Mouse (Mus musculus): Measurements from ENCODE around the gene Ntrk2. TPM values are rescaled to one million over a fixed set of nuclear protein-coding genes. Genes with fewer than 3 reads are reported as not detected.

Gene Ntrk2
- polyA plus RNA-seq, 1 experiment, result not detected

DNA sequence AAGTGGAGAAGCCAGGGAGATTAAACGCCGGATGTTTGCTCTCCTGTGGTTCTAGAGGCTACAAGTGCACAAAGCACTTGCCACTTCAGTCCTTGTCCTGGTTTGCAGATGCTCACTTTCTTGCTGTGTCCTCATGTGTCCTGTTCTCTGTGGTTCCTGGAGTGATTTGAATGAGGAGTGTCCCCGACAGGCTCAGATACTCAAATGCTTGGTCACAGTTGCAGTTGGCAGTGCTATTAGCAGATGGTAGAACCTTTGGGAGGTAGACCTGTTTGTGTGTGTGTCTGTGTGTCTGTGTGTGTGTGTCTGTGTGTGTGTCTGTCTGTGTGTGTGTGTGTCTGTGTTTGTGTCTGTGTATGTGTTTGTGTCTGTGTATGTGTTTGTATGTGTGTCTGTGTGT, 160.1 kb downstream of the Ntrk2 start:
- Histone ChIP-seq H3K27ac (ENCODE audit: control insufficient read depth, insufficient read depth, low read depth, low read length, poor library complexity) (no peak overlapping the region), H3K4me3 (replicated peaks; ENCODE audit: control insufficient read depth, low read depth, low read length) (no peak overlapping the region), H3K4me1 (ENCODE audit: control insufficient read depth, insufficient read depth, low read length) (no peaks in the 10 kb centered on the region)
- WGBS, result 87% methylated on average over 3 of the region's 3 CpGs
- no peak for TF ChIP-seq POLR2A (IDR thresholded peaks at IDR 0.05; ENCODE audit: borderline replicate concordance, control insufficient read depth, low read depth, low read length)
- no peak for TF ChIP-seq CTCF (IDR thresholded peaks at IDR 0.05; ENCODE audit: control insufficient read depth, insufficient read depth, low read length)

DNA sequence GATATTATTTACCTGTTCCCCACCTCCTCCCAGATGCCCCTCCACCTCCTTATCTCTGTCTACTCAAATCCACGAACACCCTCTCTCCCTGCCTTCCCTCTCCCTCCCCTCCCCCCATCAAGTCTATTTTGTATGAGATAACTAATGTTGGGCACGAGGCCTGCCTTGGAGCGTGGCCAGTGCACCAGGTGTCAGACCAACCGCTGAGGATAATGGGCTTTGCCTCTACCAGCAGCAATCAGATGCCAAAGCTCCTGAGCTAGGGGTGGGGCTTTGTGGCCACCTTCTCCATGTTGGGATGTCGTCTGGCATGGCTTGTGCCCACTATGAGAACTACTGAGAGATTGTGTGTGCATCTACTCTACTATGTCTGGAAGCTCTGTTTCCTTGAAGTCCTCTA, 161.8 kb downstream of the Ntrk2 start:
- H3K4me1 ChIP-seq (ENCODE audit: control insufficient read depth, insufficient read depth, low read length), result no peaks in the 10 kb centered on the region
- no peak overlapping the region for H3K4me3 ChIP-seq (replicated peaks; ENCODE audit: control insufficient read depth, low read depth, low read length)
- TF ChIP-seq CTCF (IDR thresholded peaks at IDR 0.05; ENCODE audit: control insufficient read depth, insufficient read depth, low read length), result no peak
- no peak for TF ChIP-seq POLR2A (IDR thresholded peaks at IDR 0.05; ENCODE audit: borderline replicate concordance, control insufficient read depth, low read depth, low read length)
- WGBS, result 61% methylated on average over 5 of the region's 5 CpGs
- no peak overlapping the region for H3K27ac ChIP-seq (ENCODE audit: control insufficient read depth, insufficient read depth, low read depth, low read length, poor library complexity)

DNA sequence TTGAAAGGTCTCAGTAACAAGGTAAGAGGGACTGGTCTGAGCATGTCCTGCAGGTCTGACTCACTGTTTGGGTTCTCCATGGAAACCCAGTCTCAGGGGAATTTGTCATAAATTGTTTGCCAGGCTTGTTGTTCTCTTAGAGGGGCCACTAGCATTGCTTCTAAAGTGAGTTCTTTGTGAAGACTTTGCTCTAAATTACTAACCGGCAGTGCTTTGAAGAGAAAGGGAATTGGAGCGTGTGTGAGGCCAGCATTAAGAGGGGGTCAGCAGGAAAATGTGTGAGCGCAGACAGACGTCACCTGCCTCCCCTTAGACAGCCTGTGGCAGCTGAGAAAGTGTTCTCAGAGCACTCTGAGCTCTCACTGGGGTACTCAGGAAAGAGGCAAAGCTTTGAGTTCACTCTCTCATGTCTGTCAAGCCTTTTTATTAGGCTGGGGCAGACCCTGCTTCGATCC, 165.1 kb downstream of the Ntrk2 start:
- no peak overlapping the region for H3K4me3 ChIP-seq (replicated peaks; ENCODE audit: control insufficient read depth, low read depth, low read length)
- H3K4me1 ChIP-seq (ENCODE audit: control insufficient read depth, insufficient read depth, low read length), result no peaks in the 10 kb centered on the region
- no peak overlapping the region for H3K27ac ChIP-seq (ENCODE audit: control insufficient read depth, insufficient read depth, low read depth, low read length, poor library complexity)
- WGBS, result 54% methylated on average over 5 of the region's 5 CpGs
- TF ChIP-seq POLR2A (IDR thresholded peaks at IDR 0.05; ENCODE audit: borderline replicate concordance, control insufficient read depth, low read depth, low read length) (no peak), CTCF (IDR thresholded peaks at IDR 0.05; ENCODE audit: control insufficient read depth, insufficient read depth, low read length) (no peak)

DNA sequence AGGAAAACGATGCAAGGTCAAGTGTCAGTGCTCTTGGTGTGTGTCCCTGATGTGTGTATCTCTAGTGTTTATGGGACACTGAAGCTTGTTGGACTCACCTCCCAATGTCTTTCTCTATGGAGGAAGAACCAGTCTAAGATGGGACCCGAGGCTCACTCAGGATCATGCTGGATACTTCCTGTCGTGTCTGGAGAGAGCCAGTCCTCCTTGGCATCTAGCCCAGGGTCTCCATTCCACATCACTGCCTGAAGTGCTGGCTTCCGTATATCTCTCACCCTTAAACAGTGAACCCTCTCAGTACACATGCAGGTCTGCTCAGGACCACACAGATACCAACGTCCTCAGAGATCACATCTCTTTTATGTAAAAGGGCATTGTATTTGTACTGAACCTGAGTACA, 166.1 kb downstream of the Ntrk2 start:
- H3K27ac ChIP-seq (ENCODE audit: control insufficient read depth, insufficient read depth, low read depth, low read length, poor library complexity), result no peak overlapping the region
- no peak overlapping the region for H3K4me3 ChIP-seq (replicated peaks; ENCODE audit: control insufficient read depth, low read depth, low read length)
- no peaks in the 10 kb centered on the region for H3K4me1 ChIP-seq (ENCODE audit: control insufficient read depth, insufficient read depth, low read length)
- TF ChIP-seq CTCF (IDR thresholded peaks at IDR 0.05; ENCODE audit: control insufficient read depth, insufficient read depth, low read length) (no peak), POLR2A (IDR thresholded peaks at IDR 0.05; ENCODE audit: borderline replicate concordance, control insufficient read depth, low read depth, low read length) (no peak)
- WGBS, result 63% methylated on average over 5 of the region's 5 CpGs

DNA sequence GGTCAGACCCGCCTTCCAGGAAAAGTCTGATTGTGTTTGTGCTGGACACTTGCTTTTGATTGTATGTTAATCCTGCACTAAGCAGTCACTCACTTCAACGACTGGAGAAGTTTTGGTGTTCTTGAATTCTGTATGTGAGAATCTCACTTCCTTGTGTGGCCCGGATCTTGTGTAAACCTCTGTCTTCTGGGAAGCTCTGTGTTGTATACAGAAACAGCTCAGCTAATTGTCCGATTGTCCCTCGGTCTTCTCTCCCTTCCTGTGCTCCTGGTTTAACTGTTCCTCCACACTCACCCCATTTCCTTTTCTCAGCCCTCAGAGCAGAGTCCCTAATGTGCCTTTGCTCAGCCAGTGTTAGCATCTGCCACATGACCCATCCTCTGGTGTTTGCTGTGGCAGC, 190.1 kb downstream of the Ntrk2 start:
- TF ChIP-seq POLR2A (IDR thresholded peaks at IDR 0.05; ENCODE audit: borderline replicate concordance, control insufficient read depth, low read depth, low read length) (no peak), CTCF (IDR thresholded peaks at IDR 0.05; ENCODE audit: control insufficient read depth, insufficient read depth, low read length) (no peak)
- no peak overlapping the region for H3K4me3 ChIP-seq (replicated peaks; ENCODE audit: control insufficient read depth, low read depth, low read length)
- WGBS, result 42% methylated on average over 5 of the region's 5 CpGs
- peak overlapping the region; percentile 4; the same call in 1 of the 2 replicates for H3K27ac ChIP-seq (ENCODE audit: control insufficient read depth, insufficient read depth, low read depth, low read length, poor library complexity)
- no peaks in the 10 kb centered on the region; the same call in 1 of the 2 replicates for H3K4me1 ChIP-seq (ENCODE audit: control insufficient read depth, insufficient read depth, low read length)

DNA sequence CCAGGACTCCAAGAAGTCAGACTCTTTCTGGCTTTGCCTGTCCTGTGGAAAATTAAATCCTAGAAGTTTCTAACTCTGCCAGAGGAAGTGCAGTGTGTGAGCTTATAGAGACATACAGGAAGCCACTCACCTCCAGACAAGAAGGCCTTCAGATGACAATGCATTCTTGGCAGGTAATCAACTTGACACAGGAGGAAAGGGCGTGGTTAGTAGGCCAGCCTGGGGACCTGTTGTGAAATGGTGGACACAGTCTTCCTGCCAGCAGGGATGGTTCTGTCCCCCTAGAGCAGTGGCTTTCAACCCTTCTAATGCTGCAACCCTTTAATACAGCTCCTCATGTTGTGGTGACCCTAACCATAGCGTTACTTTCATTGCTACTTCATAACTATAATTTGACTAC, 191.4 kb downstream of the Ntrk2 start:
- no peaks in the 10 kb centered on the region; the same call in 1 of the 2 replicates for H3K4me1 ChIP-seq (ENCODE audit: control insufficient read depth, insufficient read depth, low read length)
- no peak for TF ChIP-seq POLR2A (IDR thresholded peaks at IDR 0.05; ENCODE audit: borderline replicate concordance, control insufficient read depth, low read depth, low read length)
- 44% methylated on average over 2 of the region's 2 CpGs for WGBS

DNA sequence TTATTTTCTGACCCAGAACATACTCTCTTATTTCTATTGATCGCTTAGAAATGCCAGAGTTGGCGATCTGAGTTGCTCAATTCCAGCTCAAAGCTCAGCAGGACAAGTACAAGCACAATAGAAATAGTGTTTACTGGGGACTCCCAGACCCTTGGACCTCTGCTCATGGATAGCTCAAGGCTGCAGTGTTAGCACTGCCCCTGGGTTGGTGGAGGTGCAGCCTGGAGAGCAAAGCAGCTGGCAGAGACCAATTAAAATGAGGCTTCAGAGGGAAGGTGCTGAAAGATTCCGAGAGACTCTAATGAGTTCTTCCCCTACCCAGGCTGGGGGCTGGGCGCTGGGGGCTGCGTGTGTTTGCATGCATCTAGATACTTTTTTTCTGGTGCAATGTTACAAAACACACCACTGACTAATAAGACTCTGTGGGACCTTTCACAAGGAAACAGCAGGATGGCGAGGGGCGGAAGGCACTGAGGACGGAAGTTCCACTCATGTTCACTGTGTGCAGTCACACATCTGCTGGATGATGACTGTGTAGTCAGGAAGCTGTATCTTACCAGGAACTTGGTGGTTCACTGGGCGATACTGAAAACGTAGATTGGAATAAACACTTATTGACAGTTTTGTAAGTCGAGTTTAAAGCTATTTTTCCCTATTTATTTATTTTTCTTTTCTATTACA, 193.1 kb downstream of the Ntrk2 start:
- WGBS, result 15% methylated on average over 11 of the region's 11 CpGs
- TF ChIP-seq CTCF (IDR thresholded peaks at IDR 0.05; ENCODE audit: control insufficient read depth, insufficient read depth, low read length), result no peak
- TF ChIP-seq POLR2A (IDR thresholded peaks at IDR 0.05; ENCODE audit: borderline replicate concordance, control insufficient read depth, low read depth, low read length), result no peak
- no peak overlapping the region for H3K4me3 ChIP-seq (replicated peaks; ENCODE audit: control insufficient read depth, low read depth, low read length)
- H3K4me1 ChIP-seq (ENCODE audit: control insufficient read depth, insufficient read depth, low read length), result no peaks in the 10 kb centered on the region; the same call in 1 of the 2 replicates
- H3K27ac ChIP-seq (ENCODE audit: control insufficient read depth, insufficient read depth, low read depth, low read length, poor library complexity), result no peak overlapping the region

More for the DNA sequence above, 191.4 kb downstream of the Ntrk2 start:
- H3K27ac ChIP-seq (ENCODE audit: control insufficient read depth, insufficient read depth, low read depth, low read length, poor library complexity), result no peak overlapping the region
- no peak overlapping the region for H3K4me3 ChIP-seq (replicated peaks; ENCODE audit: control insufficient read depth, low read depth, low read length)

DNA sequence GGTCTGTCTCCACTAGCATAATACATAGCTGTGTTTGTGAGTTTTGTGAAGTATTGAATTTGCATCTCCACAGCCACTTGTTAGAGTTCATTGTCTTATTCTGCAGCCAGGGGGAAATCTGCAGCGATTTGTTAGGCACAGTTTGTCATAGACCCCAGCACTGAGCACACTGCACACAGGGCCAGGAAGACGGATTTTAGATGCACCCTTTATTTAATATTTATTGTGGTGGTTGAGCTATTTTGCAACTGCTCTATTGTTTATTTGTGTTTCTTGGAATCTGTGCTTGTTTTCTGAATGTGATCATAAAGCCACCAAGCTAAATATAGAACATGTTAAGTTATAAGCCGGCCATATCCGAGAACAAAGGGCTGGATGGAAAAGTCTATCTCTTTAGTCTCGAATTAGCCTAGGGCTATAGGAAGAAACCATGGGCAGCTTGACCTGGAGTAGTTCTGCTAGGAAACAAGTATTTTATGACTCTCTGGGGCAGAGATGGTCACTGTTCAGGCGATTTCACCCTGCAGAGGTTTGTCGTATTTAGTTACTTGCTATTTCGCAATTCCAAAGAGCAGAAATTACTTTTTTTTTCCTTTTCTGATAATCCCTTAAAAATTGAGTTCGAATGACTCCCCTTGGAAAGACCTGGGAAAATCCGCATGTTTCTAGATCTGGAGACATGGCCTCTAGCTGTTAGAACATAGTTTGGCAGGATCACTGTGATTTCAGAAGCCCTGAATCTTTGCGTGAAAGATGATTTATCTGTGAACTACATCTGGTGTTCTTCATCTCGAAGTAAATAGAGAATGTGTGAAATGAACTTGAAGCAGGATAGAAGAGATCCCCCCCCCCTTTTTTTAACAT, 196.8 kb downstream of the Ntrk2 start:
- 54% methylated on average over 12 of the region's 12 CpGs for WGBS
- TF ChIP-seq CTCF (IDR thresholded peaks at IDR 0.05; ENCODE audit: control insufficient read depth, insufficient read depth, low read length) (no peak), POLR2A (IDR thresholded peaks at IDR 0.05; ENCODE audit: borderline replicate concordance, control insufficient read depth, low read depth, low read length) (no peak)
- H3K4me3 ChIP-seq (replicated peaks; ENCODE audit: control insufficient read depth, low read depth, low read length), result no peak overlapping the region
- no peaks in the 10 kb centered on the region; the same call in 1 of the 2 replicates for H3K4me1 ChIP-seq (ENCODE audit: control insufficient read depth, insufficient read depth, low read length)
- no peak overlapping the region for H3K27ac ChIP-seq (ENCODE audit: control insufficient read depth, insufficient read depth, low read depth, low read length, poor library complexity)
